Mouse (Mus musculus) CH12.LX (cell line): ENCODE data around the gene Tnpo2.

Source experiments
- CTCF ChIP-seq, 2 experiments: IDR thresholded peaks in 1 of 2; conservative IDR thresholded peaks in 1 of 2; 2 replicates each; pipeline ENCODE4 v1.5.1; 2011 to 2012; ENCODE audit warnings: low read depth in 2 of 2, low read length in 2 of 2, improper control_type of control experiment in 1 of 2, inconsistent platforms in 1 of 2, mild to moderate bottlenecking in 1 of 2, moderate library complexity in 1 of 2
- EP300 ChIP-seq: IDR thresholded peaks from 2 replicates; pipeline ENCODE4 v1.6.1; 2011; ENCODE audit warnings: low read length, improper control_type of control experiment
- MAFK ChIP-seq: IDR thresholded peaks from 2 replicates; pipeline ENCODE4 v1.6.1; 2011; ENCODE audit warnings: low read length, improper control_type of control experiment; ENCODE audit not compliant: insufficient replicate concordance
- MAX ChIP-seq: IDR thresholded peaks from 2 replicates; pipeline ENCODE4 v1.6.1; 2011; ENCODE audit warnings: low read length, improper control_type of control experiment
- NELFE ChIP-seq: IDR thresholded peaks from 2 replicates; pipeline ENCODE4 v1.6.1; 2011; ENCODE audit warnings: low read depth, low read length, improper control_type of control experiment
- TBP ChIP-seq: conservative IDR thresholded peaks from 2 replicates; pipeline ENCODE4 v1.6.1; 2011; ENCODE audit warnings: low read depth, low read length, improper control_type of control experiment
- ZKSCAN1 ChIP-seq: IDR thresholded peaks from 2 replicates; pipeline ENCODE4 v1.6.1; 2012; ENCODE audit warnings: low read depth, inconsistent platforms, low read length, improper control_type of control experiment, borderline replicate concordance

- no peak for TF ChIP-seq ZKSCAN1
- no peak for TF ChIP-seq CTCF (conservative IDR thresholded peaks at IDR 0.05 in 1 of 2, IDR thresholded peaks at IDR 0.05 in 1 of 2; ENCODE audit: low read depth in 2 of 2, low read length in 2 of 2)
- no peak for TF ChIP-seq NELFE
- no peak for TF ChIP-seq TBP
- no peak for TF ChIP-seq EP300
- no peak for TF ChIP-seq MAFK
- TF ChIP-seq MAX, result no peak
Measured at GRCm38 (mm10) chr8:85016724-85017123, 20.0 kb upstream of the Tnpo2 start.
